Mouse (Mus musculus) MEL (cell line): Measurements from ENCODE around the gene Gm10778.
"Not testable (repeated sequence)": the region's sequence is repeated elsewhere in the genome, so short reads cannot be mapped to it uniquely, and the experiment has no call there.

Experiments
- CTCF ChIP-seq, 3 experiments: IDR thresholded peaks in 2 of 3; conservative IDR thresholded peaks in 1 of 3; 2 replicates each; pipeline ENCODE4 v1.5.1; 2011 to 2012; ENCODE audit warnings: low read length in 3 of 3, low read depth in 2 of 3, mild to moderate bottlenecking in 2 of 3, improper control_type of control experiment in 1 of 3, inconsistent platforms in 1 of 3, mixed read lengths in 1 of 3, moderate library complexity in 1 of 3; ENCODE audit not compliant: control insufficient read depth in 1 of 3, insufficient read depth in 1 of 3, poor library complexity in 1 of 3, severe bottlenecking in 1 of 3
- E2F4 ChIP-seq: IDR thresholded peaks from 2 replicates; pipeline ENCODE4 v1.6.1; 2011; ENCODE audit warnings: low read depth, low read length, improper control_type of control experiment, borderline replicate concordance
- GABPA ChIP-seq: IDR thresholded peaks from 2 replicates; pipeline ENCODE4 v1.6.1; 2012; ENCODE audit warnings: low read depth, mild to moderate bottlenecking, inconsistent platforms, low read length, improper control_type of control experiment, moderate library complexity
- KAT2A ChIP-seq: conservative IDR thresholded peaks from 2 replicates; pipeline ENCODE4 v1.6.1; 2012; ENCODE audit warnings: low read depth, low read length, improper control_type of control experiment, inconsistent platforms
- MAFK ChIP-seq: IDR thresholded peaks from 2 replicates; pipeline ENCODE4 v1.6.1; 2011; ENCODE audit warnings: low read depth, mild to moderate bottlenecking, low read length, improper control_type of control experiment, borderline replicate concordance
- MAX ChIP-seq: IDR thresholded peaks from 2 replicates; pipeline ENCODE4 v1.6.1; 2011; ENCODE audit warnings: low read length, improper control_type of control experiment
- RCOR1 ChIP-seq: IDR thresholded peaks from 2 replicates; pipeline ENCODE4 v1.6.1; 2012; ENCODE audit warnings: low read depth, mild to moderate bottlenecking, inconsistent platforms, low read length, improper control_type of control experiment
- UBTF ChIP-seq: IDR thresholded peaks from 2 replicates; pipeline ENCODE4 v1.6.1; 2012; ENCODE audit warnings: low read depth, mild to moderate bottlenecking, inconsistent platforms, low read length, improper control_type of control experiment, moderate library complexity, borderline replicate concordance; ENCODE audit not compliant: insufficient read depth
- USF1 ChIP-seq: IDR thresholded peaks from 2 replicates; pipeline ENCODE4 v1.6.1; 2014; ENCODE audit warnings: low read depth, mild to moderate bottlenecking, inconsistent platforms, low read length, improper control_type of control experiment, moderate library complexity
- ZKSCAN1 ChIP-seq: IDR thresholded peaks from 2 replicates; pipeline ENCODE4 v1.6.1; 2012; ENCODE audit warnings: low read depth, mild to moderate bottlenecking, inconsistent platforms, low read length, improper control_type of control experiment, moderate library complexity

DNA sequence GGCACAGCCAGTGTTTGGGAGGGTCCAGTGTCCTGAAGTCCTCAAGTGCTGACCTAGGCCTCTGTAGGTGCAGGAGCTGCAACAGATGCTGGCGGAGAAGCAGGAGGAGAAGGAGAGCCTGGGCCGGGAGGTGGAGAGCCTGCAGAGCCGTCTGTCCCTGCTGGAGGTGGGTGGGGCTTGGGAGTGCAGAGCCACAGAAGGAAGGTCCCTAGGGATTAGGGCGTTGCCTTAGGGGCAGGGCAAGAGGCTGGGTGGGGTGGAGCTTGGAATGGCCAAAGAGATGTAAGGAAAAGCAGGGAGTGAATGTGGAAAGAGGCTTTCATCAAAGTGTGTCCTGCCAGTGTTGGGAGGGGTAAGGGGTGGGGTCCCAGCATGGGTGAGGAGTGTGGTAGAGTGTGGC lies 8.0 kb upstream of the Gm10778 start:
- not testable (repeated sequence) for TF ChIP-seq USF1; E2F4; MAX; RCOR1; CTCF (IDR thresholded peaks at IDR 0.05 in 2 of 3, conservative IDR thresholded peaks at IDR 0.05 in 1 of 3; ENCODE audit: control insufficient read depth in 1 of 3, insufficient read depth in 1 of 3, low read depth in 2 of 3, low read length in 3 of 3, poor library complexity in 1 of 3, severe bottlenecking in 1 of 3); UBTF; KAT2A; MAFK; GABPA; ZKSCAN1
